Mouse (Mus musculus) forebrain, embryonic 10.5 days (tissue): Measurements from ENCODE around the gene Csmd2. TPM values are rescaled to one million over a fixed set of nuclear protein-coding genes. Genes with fewer than 3 reads are reported as not detected.

Experiments used
- DNase-seq: peaks from one replicate; pipeline ENCODE4 v3.0.0-alpha.2; 2017; ENCODE audit warnings: low spot score; ENCODE audit errors: extremely low spot score
- H3K27ac ChIP-seq: fragments of 300-500 bp; sonication (generic); 2 replicates; pipeline ENCODE4 v1.5.1; 2016; ENCODE audit warnings: mild to moderate bottlenecking
- H3K27me3 ChIP-seq: fragments of 300-500 bp; sonication (generic); 2 replicates; pipeline ENCODE4 v1.6.1; 2016; ENCODE audit warnings: mild to moderate bottlenecking; ENCODE audit not compliant: poor library complexity, severe bottlenecking
- H3K36me3 ChIP-seq: fragments of 300-500 bp; sonication (generic); replicated peaks from 2 replicates; pipeline ENCODE4 v1.6.1; 2016; ENCODE audit warnings: mild to moderate bottlenecking, moderate library complexity
- H3K4me1 ChIP-seq: fragments of 300-500 bp; sonication (generic); 2 replicates; pipeline ENCODE4 v1.6.1; 2016
- H3K4me3 ChIP-seq: fragments of 300-500 bp; sonication (generic); 2 replicates; pipeline ENCODE4 v1.5.1; 2016; ENCODE audit warnings: mild to moderate bottlenecking, moderate library complexity
- H3K9me3 ChIP-seq: fragments of 300-500 bp; sonication (generic); 2 replicates; pipeline ENCODE4 v1.6.1; 2016; ENCODE audit warnings: mild to moderate bottlenecking, moderate library complexity
- WGBS: fragments of 180-500 bp; shearing (Covaris S2); methylation state at CpG from one replicate; pipeline ENCODE4 v1.1.7; 2016; 5-methylcytosine and 5-hydroxymethylcytosine counted together
- polyA plus RNA-seq: library from polyadenylated mRNA; unstranded; fragments of >200 nt; fragmentation: Nextera tagmentation; extraction: Ambion mirVana; gene quantifications from 2 replicates; pipeline ENCODE4 v1.2.1, GENCODE M21; 2016

Csmd2 gene
- polyA plus RNA-seq, 1 experiment from 2014 or later: 0.40 TPM

GRCm38 (mm10) chr4:128425339-128425738 lies 437.7 kb downstream of the Csmd2 start:
- Histone ChIP-seq H3K27ac (no peak overlapping the region), H3K9me3 (no peaks in the 10 kb centered on the region), H3K4me1 (peaks cover 54% of the 10 kb centered on the region), H3K4me3 (no peak overlapping the region), H3K27me3 (peaks cover 7% of the 10 kb centered on the region), H3K36me3 (no peaks in the 10 kb centered on the region)
- 84% methylated on average over 2 of the region's 2 CpGs for WGBS
- DNase-seq: no peak

GRCm38 (mm10) chr4:128427261-128428030 lies 439.8 kb downstream of the Csmd2 start:
- DNase-seq: no peak
- H3K9me3 ChIP-seq: no peaks in the 10 kb centered on the region
- peaks cover 35% of the 10 kb centered on the region for H3K4me1 ChIP-seq
- H3K27me3 ChIP-seq: no peaks in the 10 kb centered on the region; the same call in 1 of the 2 replicates
- no peak overlapping the region for H3K27ac ChIP-seq
- 94% methylated on average over 14 of the region's 14 CpGs for WGBS
- no peaks in the 10 kb centered on the region for H3K36me3 ChIP-seq
- H3K4me3 ChIP-seq: no peak overlapping the region

- no peak for DNase-seq
- Histone ChIP-seq H3K4me1 (peaks cover 25% of the 10 kb centered on the region), H3K9me3 (no peaks in the 10 kb centered on the region), H3K36me3 (no peaks in the 10 kb centered on the region), H3K4me3 (no peak overlapping the region), H3K27me3 (no peaks in the 10 kb centered on the region; the same call in 1 of the 2 replicates), H3K27ac (no peak overlapping the region)
- WGBS: 75% methylated on average over 18 of the region's 18 CpGs
Measured at GRCm38 (mm10) chr4:128428303-128429107, 440.8 kb downstream of the Csmd2 start.

GRCm38 (mm10) chr4:128429591-128429990 lies 441.9 kb downstream of the Csmd2 start:
- no peak overlapping the region for H3K4me3 ChIP-seq
- peaks cover 19% of the 10 kb centered on the region for H3K4me1 ChIP-seq
- no peaks in the 10 kb centered on the region for H3K9me3 ChIP-seq
- H3K27ac ChIP-seq: 0 out of 2 replicates have a peak overlapping the region, but pooled peaks have one; percentile 20
- no peaks in the 10 kb centered on the region for H3K36me3 ChIP-seq
- no peak for DNase-seq
- 87% methylated on average over 8 of the region's 8 CpGs for WGBS
- no peaks in the 10 kb centered on the region; the same call in 1 of the 2 replicates for H3K27me3 ChIP-seq

- no peaks in the 10 kb centered on the region for H3K36me3 ChIP-seq
- no peak overlapping the region for H3K4me3 ChIP-seq
- H3K4me1 ChIP-seq: 0 out of 2 replicates have a peak, but pooled peaks cover 3% of the 10 kb centered on the region
- H3K9me3 ChIP-seq: no peaks in the 10 kb centered on the region
- no peak overlapping the region for H3K27ac ChIP-seq
- H3K27me3 ChIP-seq: no peaks in the 10 kb centered on the region
- DNase-seq: no peak
- WGBS: 92% methylated on average over 6 of the region's 6 CpGs
Measured at GRCm38 (mm10) chr4:128440550-128440949, 452.9 kb downstream of the Csmd2 start.

GRCm38 (mm10) chr4:128441228-128441627 lies 453.6 kb downstream of the Csmd2 start:
- Histone ChIP-seq H3K36me3 (no peaks in the 10 kb centered on the region), H3K4me1 (0 out of 2 replicates have a peak, but pooled peaks cover 3% of the 10 kb centered on the region), H3K27ac (no peak overlapping the region), H3K4me3 (no peak overlapping the region), H3K27me3 (no peaks in the 10 kb centered on the region), H3K9me3 (no peaks in the 10 kb centered on the region)
- WGBS: 85% methylated on average over 2 of the region's 2 CpGs
- DNase-seq: no peak

- Histone ChIP-seq H3K4me1 (0 out of 2 replicates have a peak, but pooled peaks cover 3% of the 10 kb centered on the region), H3K27ac (no peak overlapping the region), H3K27me3 (no peaks in the 10 kb centered on the region), H3K4me3 (no peak overlapping the region), H3K9me3 (no peaks in the 10 kb centered on the region), H3K36me3 (no peaks in the 10 kb centered on the region)
- 89% methylated on average over 8 of the region's 8 CpGs for WGBS
- no peak for DNase-seq
Measured at GRCm38 (mm10) chr4:128442791-128443190, 455.1 kb downstream of the Csmd2 start.

GRCm38 (mm10) chr4:128445514-128446260 lies 458.0 kb downstream of the Csmd2 start:
- 85% methylated on average over 15 of the region's 15 CpGs for WGBS
- Histone ChIP-seq H3K36me3 (no peaks in the 10 kb centered on the region), H3K27me3 (no peaks in the 10 kb centered on the region), H3K27ac (no peak overlapping the region), H3K9me3 (no peaks in the 10 kb centered on the region), H3K4me1 (peaks cover 4% of the 10 kb centered on the region), H3K4me3 (no peak overlapping the region)
- no peak for DNase-seq

- no peaks in the 10 kb centered on the region for H3K9me3 ChIP-seq
- WGBS: 91% methylated on average over 12 of the region's 12 CpGs
- H3K4me3 ChIP-seq: no peak overlapping the region
- peaks cover 9% of the 10 kb centered on the region for H3K4me1 ChIP-seq
- DNase-seq: no peak
- H3K36me3 ChIP-seq: no peaks in the 10 kb centered on the region
- no peak overlapping the region for H3K27ac ChIP-seq
- no peaks in the 10 kb centered on the region for H3K27me3 ChIP-seq
Measured at GRCm38 (mm10) chr4:128448831-128449431, 461.3 kb downstream of the Csmd2 start.

GRCm38 (mm10) chr4:128450137-128450536 lies 462.5 kb downstream of the Csmd2 start:
- Histone ChIP-seq H3K36me3 (no peaks in the 10 kb centered on the region), H3K27ac (no peak overlapping the region), H3K9me3 (no peaks in the 10 kb centered on the region), H3K4me1 (peaks cover 9% of the 10 kb centered on the region), H3K27me3 (no peaks in the 10 kb centered on the region), H3K4me3 (no peak overlapping the region)
- WGBS: 92% methylated on average over 8 of the region's 8 CpGs
- no peak for DNase-seq

- DNase-seq: no peak
- H3K27ac ChIP-seq: peak overlapping the region; percentile 41; the same call in 1 of the 2 replicates
- no peaks in the 10 kb centered on the region for H3K27me3 ChIP-seq
- H3K36me3 ChIP-seq: no peaks in the 10 kb centered on the region
- no peaks in the 10 kb centered on the region for H3K9me3 ChIP-seq
- H3K4me1 ChIP-seq: peaks cover 9% of the 10 kb centered on the region
- WGBS: 75% methylated on average over 8 of the region's 8 CpGs
- H3K4me3 ChIP-seq: no peak overlapping the region
Measured at GRCm38 (mm10) chr4:128450974-128451373, 463.3 kb downstream of the Csmd2 start.

GRCm38 (mm10) chr4:128451383-128451794 lies 463.7 kb downstream of the Csmd2 start:
- H3K36me3 ChIP-seq: no peaks in the 10 kb centered on the region
- no peak for DNase-seq
- no peaks in the 10 kb centered on the region for H3K27me3 ChIP-seq
- no peaks in the 10 kb centered on the region for H3K9me3 ChIP-seq
- no peak overlapping the region for H3K4me3 ChIP-seq
- H3K27ac ChIP-seq: peak overlapping the region; percentile 44; the same call in 1 of the 2 replicates
- 87% methylated on average over 3 of the region's 3 CpGs for WGBS
- peaks cover 9% of the 10 kb centered on the region for H3K4me1 ChIP-seq
